29 mouse cellular contexts compared by ENCODE assay signal in the genomic region with DNA sequence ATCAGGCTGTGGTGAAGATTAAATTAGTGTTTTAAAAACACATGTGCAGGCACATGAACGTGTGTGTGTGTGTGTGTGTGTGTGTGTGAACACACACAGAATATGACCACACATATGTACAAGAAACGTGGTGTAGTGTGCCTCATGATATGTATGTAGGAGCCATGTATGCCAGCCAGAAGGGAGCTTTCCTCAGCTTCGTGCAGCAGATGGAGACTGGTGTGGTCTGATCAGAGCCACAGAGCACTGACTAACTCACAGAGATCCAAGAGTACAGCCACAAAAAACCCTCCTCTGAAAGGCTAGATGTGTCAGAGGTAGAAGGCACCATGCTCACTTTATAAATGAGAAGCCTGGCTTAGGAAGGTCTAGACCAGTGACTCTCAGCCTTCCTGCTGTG. TPM values are rescaled to one million over a fixed set of nuclear protein-coding genes. Genes with fewer than 3 reads are reported as not detected.
DNase-seq lines count a peak whose midpoint lies in the region; ATAC-seq lines count a peak whose summit lies in the region.
"Had no signal": no experiment of that assay in that cellular context is flagged by ENCODE, and none has a peak within 500 bp of the region (broad histone marks: within the 10 kb centered on the region; RNA-seq: fewer than 3 reads in every experiment).

No protein-coding gene starts in this region.

- no peak for DNase-seq in frontal cortex, adult 2 months (ENCODE audit: extremely low spot score in 1 of 2, low spot score in 1 of 2)
- DNase-seq in liver, embryonic 13.5 days, result no peak
- DNase-seq in urinary bladder, postnatal 14 days (ENCODE audit: low spot score), result no peak
- DNase-seq: adrenal gland, adult 8-10 months; B cell, adult 2 months; cerebellum, adult 11-12 months; cerebellum, postnatal 10 days; gastrocnemius, postnatal 25 days; heart, adult 18-20 months; heart, postnatal 10 days; kidney, adult 9 months; kidney, postnatal 25 days; lung, embryonic 14.5 days; lung, postnatal 14 days; midbrain, embryonic 14.5 days; retina, postnatal 1 day; right cerebral cortex, postnatal 14 days; thymus, postnatal 4 days had no signal

- H3K9me3 ChIP-seq in megakaryocyte, embryonic 14.5 days, result no peaks in the 10 kb centered on the region
- no peaks in the 10 kb centered on the region for H3K9me3 ChIP-seq in liver, embryonic 13.5 days (replicated peaks)
- no peaks in the 10 kb centered on the region for H3K9me3 ChIP-seq in midbrain, embryonic 13.5 days
- H3K9me3 ChIP-seq: embryonic facial prominence, embryonic 15.5 days; heart, embryonic 13.5 days; neural tube, embryonic 15.5 days had no signal

- no peak overlapping the region for H3K4me2 ChIP-seq in liver, embryonic 13.5 days
- no peak overlapping the region for H3K4me2 ChIP-seq in midbrain, embryonic 13.5 days (replicated peaks)
- H3K4me2 ChIP-seq: embryonic facial prominence, embryonic 15.5 days; heart, embryonic 13.5 days; hindbrain, embryonic 14.5 days; lung, embryonic 14.5 days; neural tube, embryonic 15.5 days had no signal

- 61% methylated on average over 3 of the region's 3 CpGs for WGBS in liver, embryonic 13.5 days (ENCODE audit: insufficient replicate concordance)
- WGBS in macrophage (ENCODE audit: missing documents), result 83% methylated on average over 3 of the region's 3 CpGs
- 84% methylated on average over 3 of the region's 3 CpGs for whole genome bisulfite sequencing in midbrain, embryonic 13.5 days

- H3K36me3 ChIP-seq in megakaryocyte, embryonic 14.5 days (replicated peaks; ENCODE audit: low read length), result peaks cover 61% of the 10 kb centered on the region
- no peaks in the 10 kb centered on the region for H3K36me3 ChIP-seq in liver, embryonic 13.5 days
- no peaks in the 10 kb centered on the region for H3K36me3 ChIP-seq in macrophage (ENCODE audit: inconsistent target)
- no peaks in the 10 kb centered on the region for H3K36me3 ChIP-seq in midbrain, embryonic 13.5 days
- H3K36me3 ChIP-seq: embryonic facial prominence, embryonic 15.5 days; heart, embryonic 13.5 days; neural tube, embryonic 15.5 days had no signal

- peak; percentile 56 for ATAC-seq in frontal cortex, adult (ENCODE audit: low TSS enrichment)
- ATAC-seq in megakaryocyte, adult 5-6 weeks (ENCODE audit: poor library complexity, severe bottlenecking), result no peak
- ATAC-seq in liver, embryonic 13.5 days (ENCODE audit: low read depth), result no peak
- ATAC-seq in midbrain, embryonic 13.5 days, result no peak
- ATAC-seq: activated CD4-positive, CD25-positive, alpha-beta regulatory T cell, adult 4 months; intestine, postnatal 0 days had no signal

- H3K79me2 ChIP-seq in macrophage (ENCODE audit: inconsistent target), result peaks cover 100% of the 10 kb centered on the region

- peaks cover 99% of the 10 kb centered on the region for H3K4me1 ChIP-seq in megakaryocyte, embryonic 14.5 days
- peaks cover 93% of the 10 kb centered on the region for H3K4me1 ChIP-seq in liver, embryonic 13.5 days (replicated peaks)
- peaks cover 10% of the 10 kb centered on the region for H3K4me1 ChIP-seq in midbrain, embryonic 13.5 days (replicated peaks)

- no peaks in the 10 kb centered on the region for H3K27me3 ChIP-seq in megakaryocyte, embryonic 14.5 days (replicated peaks)
- no peaks in the 10 kb centered on the region for H3K27me3 ChIP-seq in liver, embryonic 13.5 days
- no peaks in the 10 kb centered on the region for H3K27me3 ChIP-seq in midbrain, embryonic 13.5 days
- H3K27me3 ChIP-seq: embryonic facial prominence, embryonic 15.5 days; heart, embryonic 13.5 days; neural tube, embryonic 15.5 days had no signal

- H3K4me3 ChIP-seq in megakaryocyte, embryonic 14.5 days (replicated peaks), result peak overlapping the region; percentile 81
- no peak overlapping the region for H3K4me3 ChIP-seq in liver, embryonic 13.5 days (replicated peaks)
- H3K4me3 ChIP-seq in macrophage (ENCODE audit: inconsistent target), result no peak overlapping the region
- no peak overlapping the region for H3K4me3 ChIP-seq in midbrain, embryonic 13.5 days (replicated peaks)
- H3K4me3 ChIP-seq: embryonic facial prominence, embryonic 15.5 days; heart, embryonic 13.5 days; neural tube, embryonic 15.5 days had no signal

- peak overlapping the region; percentile 100 for H3K27ac ChIP-seq in liver, embryonic 13.5 days
- peak overlapping the region; percentile 69 for H3K27ac ChIP-seq in macrophage
- no peak overlapping the region for H3K27ac ChIP-seq in midbrain, embryonic 13.5 days
- H3K27ac ChIP-seq: embryonic facial prominence, embryonic 15.5 days; heart, embryonic 13.5 days; hindbrain, embryonic 14.5 days; neural tube, embryonic 15.5 days had no signal

- H3K9ac ChIP-seq in liver, embryonic 13.5 days, result peak overlapping the region; percentile 79; the same call in 1 of the 2 replicates
- H3K9ac ChIP-seq in midbrain, embryonic 13.5 days (replicated peaks), result no peak overlapping the region
- H3K9ac ChIP-seq: embryonic facial prominence, embryonic 15.5 days; heart, embryonic 13.5 days; hindbrain, embryonic 14.5 days; lung, embryonic 14.5 days; neural tube, embryonic 15.5 days had no signal

RNA-seq across cellular contexts. Expression of a gene that starts 22.5 kb away (rescaled TPM):
- 32.7 and 37.2 TPM in 2 replicates for polyA plus RNA-seq in frontal cortex, adult 2 months (2012; rRNA removed)
- polyA plus RNA-seq in megakaryocyte, embryonic 14.5 days (2012; ENCODE audit: insufficient read depth, low replicate concordance), result 2.2 and 8.7 TPM in 2 replicates
- 103 and 104 TPM in 2 replicates for total RNA-seq in megakaryocyte, adult 5-6 weeks (2015)
- total RNA-seq in megakaryocyte, adult 5-6 weeks (2017), result 94.7 and 107 TPM in 2 replicates
- polyA plus RNA-seq in liver, embryonic 13.5 days (2015; fragmentation: Nextera tagmentation; extraction: Ambion mirVana), result 1.7 and 1.9 TPM in 2 replicates
- total RNA-seq in macrophage (2018; cell fraction: chromatin; rRNA removed), result 100 to 1,000 TPM; 126 to 596 (median 231) TPM
- total RNA-seq in macrophage (2018; cell fraction: cytosol; rRNA removed), result 100 to 1,000 TPM; 160 to 376 (median 210) TPM
- total RNA-seq in macrophage (2018; cell fraction: nucleus; rRNA removed), result 100 to 1,000 TPM; 188 to 661 (median 403) TPM
- 88.7 to 130 TPM (median 125 TPM) in 3 replicates for polyA plus RNA-seq in macrophage (2018)
- 3.0 and 3.1 TPM in 2 replicates for polyA plus RNA-seq in midbrain, embryonic 13.5 days (2015; fragmentation: Nextera tagmentation; extraction: Ambion mirVana)
